ENCODE assay signal across 8 mouse cellular contexts in genomic region chrX:41400058-41400904, GRCm38 (mm10). TPM values are rescaled to one million over a fixed set of nuclear protein-coding genes. Genes with fewer than 3 reads are reported as not detected.
DNase-seq lines count a peak whose midpoint lies in the region; ATAC-seq and TF ChIP-seq lines count a peak whose summit lies in the region.

Gene Gria3, plus strand, starts transcription at chrX:41400854.

- TF ChIP-seq CTCF in embryonic fibroblast, embryonic 13.5 days (IDR thresholded peaks at IDR 0.05; ENCODE audit: borderline replicate concordance, insufficient read depth, low read length), result no peak

- peak; percentile 26; the same call in 1 of the 2 replicates for TF ChIP-seq POLR2A in embryonic fibroblast, embryonic 13.5 days (IDR thresholded peaks at IDR 0.05; ENCODE audit: low read depth, low read length)

- H3K27me3 ChIP-seq in limb, embryonic 12.5 days, result peaks cover 22% of the 10 kb centered on the region
- no peaks in the 10 kb centered on the region for H3K27me3 ChIP-seq in neural tube, embryonic 11.5 days (ENCODE audit: control insufficient read depth, insufficient read depth, low read length)

- peak; percentile 75 for ATAC-seq in limb, embryonic 12.5 days (ENCODE audit: insufficient number of reproducible peaks, insufficient read depth, low FRiP score, low TSS enrichment, low read depth)
- peak; percentile 75 for ATAC-seq in neural tube, embryonic 11.5 days (ENCODE audit: insufficient read depth, low FRiP score, low TSS enrichment)

- H3K9me3 ChIP-seq in limb, embryonic 12.5 days, result no peaks in the 10 kb centered on the region
- H3K9me3 ChIP-seq in neural tube, embryonic 11.5 days (ENCODE audit: control insufficient read depth, low read length), result no peaks in the 10 kb centered on the region

- H3K36me3 ChIP-seq in limb, embryonic 12.5 days, result no peaks in the 10 kb centered on the region
- H3K36me3 ChIP-seq in neural tube, embryonic 11.5 days (ENCODE audit: control insufficient read depth, insufficient read depth, low read length), result no peaks in the 10 kb centered on the region

- H3K9ac ChIP-seq in limb, embryonic 12.5 days (replicated peaks), result peak within 1 kb of the TSS; percentile 47
- H3K9ac ChIP-seq in neural tube, embryonic 11.5 days (ENCODE audit: low read length), result peak within 1 kb of the TSS; percentile 41

- H3K4me3 ChIP-seq in embryonic fibroblast, embryonic 13.5 days (ENCODE audit: insufficient read depth, low read length), result peak within 1 kb of the TSS; percentile 67
- peak within 1 kb of the TSS; percentile 42 for H3K4me3 ChIP-seq in limb, embryonic 12.5 days (replicated peaks)
- H3K4me3 ChIP-seq in neural tube, embryonic 11.5 days (ENCODE audit: low read depth, low read length), result peak within 1 kb of the TSS; percentile 37

- H3K27ac ChIP-seq in embryonic fibroblast, embryonic 13.5 days (ENCODE audit: insufficient read depth, low read length), result peak within 1 kb of the TSS; percentile 87
- no peak within 1 kb of the TSS for H3K27ac ChIP-seq in limb, embryonic 12.5 days
- no peak within 1 kb of the TSS for H3K27ac ChIP-seq in neural tube, embryonic 11.5 days (ENCODE audit: low read depth, low read length)

- no peaks in the 10 kb centered on the region; the same call in 1 of the 2 replicates for H3K4me1 ChIP-seq in embryonic fibroblast, embryonic 13.5 days (ENCODE audit: control insufficient read depth, insufficient read depth, low read length)
- H3K4me1 ChIP-seq in limb, embryonic 12.5 days (replicated peaks), result 0 out of 2 replicates have a peak, but pooled peaks cover 3% of the 10 kb centered on the region
- no peaks in the 10 kb centered on the region for H3K4me1 ChIP-seq in neural tube, embryonic 11.5 days (ENCODE audit: control insufficient read depth, insufficient read depth, low read length)

- peak within 1 kb of the TSS; percentile 66 for H3K4me2 ChIP-seq in limb, embryonic 12.5 days
- peak within 1 kb of the TSS; percentile 63 for H3K4me2 ChIP-seq in neural tube, embryonic 11.5 days (ENCODE audit: low read depth)

- 24% methylated on average over 21 of the region's 21 CpGs for WGBS in limb, embryonic 12.5 days
- 19% methylated on average over 21 of the region's 21 CpGs for WGBS in neural tube, embryonic 11.5 days

- peak; percentile 39 to 41 for DNase-seq in cerebellum, postnatal 10 days
- no peak for DNase-seq in cerebellum, adult 9-11 months
- DNase-seq in R1 (ENCODE audit: low read depth, low spot score), result peak; percentile 18
- peak; percentile 4 for DNase-seq in induced T-regulatory cell, adult 2 months (ENCODE audit: low read depth)
- peak; percentile 43 for DNase-seq in neural tube, embryonic 11.5 days (ENCODE audit: low spot score)
- DNase-seq in ovary, adult 18-20 months (ENCODE audit: low spot score), result no peak

RNA-seq across cellular contexts. Expression of gene Gria3, which starts in this region (rescaled TPM):
- 82.8 and 95.5 TPM in 2 replicates for polyA plus RNA-seq in embryonic fibroblast, embryonic 13.5 days (2011; ENCODE audit: insufficient read length, low read depth, missing spikeins)
- 2.8 TPM in 2 replicates for polyA plus RNA-seq in limb, embryonic 12.5 days (2016; fragmentation: Nextera tagmentation; extraction: Ambion mirVana)
- polyA plus RNA-seq in neural tube, embryonic 11.5 days (2014; fragmentation: Nextera tagmentation; extraction: Ambion mirVana), result 2.9 and 3.9 TPM in 2 replicates

Comparison
In these comparisons a context has a peak if more than half of its experiments do, and no peak if none do; other contexts are left out.
1. RNA of gene Gria3 (polyA plus RNA-seq): 82.8 to 95.5 TPM in embryonic fibroblast, embryonic 13.5 days; 2.9 to 3.9 TPM in neural tube, embryonic 11.5 days and 2.8 TPM in limb, embryonic 12.5 days; every median in the first group is over 10 times any median in the second.
2. DNase-seq: peak in cerebellum, postnatal 10 days (2 of 2), R1 (single experiment), induced T-regulatory cell, adult 2 months (single experiment) and neural tube, embryonic 11.5 days (single experiment); none in cerebellum, adult 9-11 months (single experiment) and ovary, adult 18-20 months (single experiment).
3. Peak in every context shown above with its lines, with median percentiles within 50 percentile points of each other: H3K4me3 ChIP-seq.